Mouse (Mus musculus) spleen, adult 18-20 months (tissue): ENCODE measurements around the gene Pomgnt2.

ENCODE experiments used
- DNase-seq, 2 experiments: peaks; one replicate each; pipeline ENCODE4 v3.0.0; 2022; ENCODE audit warnings: mixed read lengths in 2 of 2

The Pomgnt2 gene

DNA sequence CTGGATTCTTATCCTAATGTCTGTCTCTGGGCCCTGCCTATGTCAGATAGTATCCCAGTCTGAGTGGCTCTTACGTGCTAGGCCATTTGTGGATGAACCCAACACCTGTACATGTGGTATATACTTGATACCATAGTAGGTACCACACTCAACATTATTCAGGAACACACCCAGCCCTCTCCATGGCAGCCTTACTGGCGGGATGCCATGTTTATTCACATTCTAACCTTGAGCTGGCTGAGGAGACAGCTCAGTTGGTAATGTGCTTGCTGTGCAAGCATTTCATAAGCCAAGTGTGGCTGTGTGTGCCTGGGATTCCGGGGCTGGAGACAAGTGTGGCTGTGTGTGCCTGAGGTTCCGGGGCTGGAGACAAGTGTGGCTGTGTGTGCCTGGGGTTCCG, 28.7 kb downstream of the Pomgnt2 start:
- DNase-seq, result no peak

- DNase-seq, result no peak
These were observed 32.0 kb downstream of the Pomgnt2 start for GRCm38 (mm10) chr9:121964941-121965340.

DNA sequence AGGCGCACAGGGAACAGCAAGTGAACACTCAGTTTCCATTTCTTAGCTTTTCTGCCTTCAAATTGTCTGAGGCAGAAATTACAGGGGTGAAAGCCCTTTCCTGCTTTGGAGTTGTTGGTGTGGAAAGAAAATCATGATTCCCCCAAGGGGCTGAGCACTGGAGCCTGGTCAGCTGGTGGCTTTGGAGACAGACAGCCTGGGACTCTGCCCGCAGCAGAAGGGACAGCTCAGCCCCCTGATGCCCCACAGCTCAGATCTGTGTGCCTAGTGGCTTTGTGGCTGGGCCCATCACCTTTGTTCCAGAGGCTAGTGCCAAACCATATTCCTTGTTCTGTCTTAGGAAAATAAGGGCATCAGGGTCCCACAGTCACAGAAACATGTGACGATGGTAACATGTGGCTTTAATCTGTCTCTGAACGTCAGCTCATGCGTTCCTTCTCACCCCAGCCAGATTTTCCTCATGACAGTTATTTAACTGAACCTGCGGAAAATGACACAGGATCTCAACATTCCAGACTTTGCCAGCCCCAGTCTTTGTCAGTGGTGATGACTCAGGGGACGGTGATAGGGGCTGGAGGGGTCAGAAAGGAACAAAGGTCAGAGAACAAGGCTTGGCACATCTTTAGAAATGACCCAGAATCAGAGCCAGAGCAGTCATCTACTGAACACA, 36.8 kb downstream of the Pomgnt2 start:
- no peak for DNase-seq

DNA sequence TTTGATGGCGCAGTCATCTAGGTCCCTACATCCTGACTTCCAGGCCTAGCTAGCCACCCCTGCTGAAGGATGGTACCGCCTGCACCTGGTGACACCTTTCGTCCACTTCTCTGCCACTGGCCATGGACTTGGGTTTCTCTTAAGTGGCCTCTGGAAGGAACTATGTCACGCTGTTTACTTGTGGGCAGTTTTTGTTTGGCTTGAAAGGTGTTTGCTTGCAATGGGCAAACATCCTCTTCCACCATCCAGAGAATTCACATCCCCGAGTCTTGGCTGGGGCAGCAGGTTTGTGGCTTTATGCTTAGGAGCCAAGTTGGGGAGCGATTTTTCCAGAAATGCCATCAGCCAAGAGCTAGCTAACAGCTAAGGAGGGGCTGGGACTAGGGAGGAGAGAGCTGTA, 44.3 kb downstream of the Pomgnt2 start:
- DNase-seq, result no peak

- no peak for DNase-seq
These were observed 45.8 kb downstream of the Pomgnt2 start for GRCm38 (mm10) chr9:121951114-121951423.

DNA sequence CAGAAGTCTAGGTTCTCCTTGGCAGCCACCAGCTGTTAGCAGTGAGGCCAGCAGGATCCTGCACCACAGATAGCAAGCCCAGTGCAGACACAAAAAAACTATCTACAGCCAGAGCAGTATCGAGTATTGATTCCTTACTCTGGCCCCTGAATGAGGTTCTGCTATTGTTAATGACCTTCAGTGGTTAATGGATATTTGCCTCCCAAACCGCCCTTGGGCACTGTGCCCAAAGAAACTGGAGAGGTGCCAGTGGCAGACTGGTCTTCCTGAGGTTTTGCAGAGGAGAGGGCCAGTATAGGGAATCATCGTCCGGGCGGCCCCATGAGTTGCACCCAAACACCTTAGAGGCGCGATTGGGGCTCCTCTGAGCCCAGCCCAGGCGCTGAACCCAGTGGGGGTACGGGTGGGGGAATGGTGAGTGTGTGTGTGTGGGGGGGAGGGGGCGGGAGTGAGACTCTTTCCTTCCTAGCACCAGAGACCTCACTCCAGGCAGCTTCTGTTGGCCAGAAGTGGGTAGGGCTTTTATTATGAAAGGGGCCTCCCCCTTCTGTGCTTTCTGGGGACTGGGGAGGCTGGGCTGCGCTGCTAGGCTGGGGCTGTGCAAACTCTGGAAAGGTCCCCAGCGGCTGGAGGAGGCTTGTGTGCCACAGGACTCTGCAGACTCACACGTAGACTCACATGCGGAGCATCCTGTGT, 46.3 kb downstream of the Pomgnt2 start, which contains the start of gene Fam198a:
TSS of gene Fam198a (plus strand) at position 571 of the 696 bp plus-strand sequence.
- no peak for DNase-seq

GRCm38 (mm10) chr9:121948431-121948830, 48.5 kb downstream of the Pomgnt2 start:
- no peak for DNase-seq

- DNase-seq, result peak in 1 of 2 experiments; percentile 54
These were observed 49.1 kb downstream of the Pomgnt2 start for GRCm38 (mm10) chr9:121947784-121948183.

- DNase-seq, result no peak
These were observed 53.3 kb downstream of the Pomgnt2 start for GRCm38 (mm10) chr9:121943628-121944027.

DNA sequence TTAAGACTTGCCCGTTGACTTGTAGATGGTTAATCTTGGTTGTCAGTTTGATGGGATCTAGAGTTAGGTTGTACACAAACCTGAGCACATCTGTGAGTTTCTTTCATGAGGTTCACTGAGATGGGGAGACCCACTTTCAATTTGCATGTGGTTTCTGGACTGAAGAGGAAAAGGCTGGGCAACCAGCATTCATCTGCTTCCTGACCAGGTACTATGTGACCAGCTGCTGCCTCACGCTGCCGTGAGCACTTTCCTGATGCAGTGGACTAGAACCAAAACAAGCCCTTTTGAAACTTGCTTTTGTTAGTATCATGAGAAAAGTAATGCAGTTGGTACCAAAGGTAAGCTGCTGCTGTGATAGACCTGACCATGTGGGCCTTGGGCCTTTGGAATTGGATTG, 53.9 kb downstream of the Pomgnt2 start:
- peak in 1 of 2 experiments; percentile 59 for DNase-seq

DNA sequence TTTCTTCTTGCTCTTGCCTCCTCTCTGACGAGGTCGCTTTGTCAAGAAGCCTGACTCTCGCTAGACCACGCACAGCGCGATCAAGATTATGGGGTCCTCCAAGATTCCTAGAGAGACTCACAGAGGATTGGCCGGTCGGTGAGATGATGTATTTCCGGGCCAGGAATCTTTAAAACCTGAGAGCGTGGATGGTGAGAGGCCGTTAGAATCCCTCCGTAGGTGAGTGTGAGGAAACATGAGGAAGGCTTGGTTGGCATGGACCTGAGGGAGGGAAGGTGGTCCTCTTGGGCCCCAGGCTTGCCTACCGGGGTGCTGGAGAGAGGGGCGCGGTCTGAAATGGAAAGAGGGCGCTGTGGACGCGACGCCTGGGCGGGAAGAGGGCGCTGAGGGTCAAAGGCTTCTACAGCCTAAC, 59.0 kb downstream of the Pomgnt2 start:
- no peak for DNase-seq

GRCm38 (mm10) chr9:121937451-121937864, 59.5 kb downstream of the Pomgnt2 start:
- no peak for DNase-seq

- DNase-seq, result no peak
These were observed 60.0 kb downstream of the Pomgnt2 start for GRCm38 (mm10) chr9:121936952-121937351.

DNA sequence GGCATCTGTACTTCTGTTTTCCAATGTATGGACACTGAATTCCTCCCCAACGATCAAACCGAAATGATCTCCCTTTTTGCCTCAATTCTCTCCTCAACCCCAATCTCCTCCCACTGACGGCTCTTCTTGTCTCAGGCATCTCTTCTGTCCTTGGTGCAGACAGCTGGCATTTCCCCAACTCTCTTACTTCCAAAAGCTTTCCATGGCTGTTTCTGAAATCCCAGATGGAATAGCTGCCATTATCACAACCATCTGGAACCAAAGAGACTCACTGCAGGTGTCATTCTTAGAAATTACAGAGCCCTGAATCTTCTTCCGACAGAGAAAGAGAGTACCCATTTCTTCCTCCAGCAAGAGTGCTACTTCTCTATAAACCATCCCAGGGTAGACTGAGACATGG, 62.1 kb downstream of the Pomgnt2 start:
- DNase-seq, result no peak
